Mouse (Mus musculus): ENCODE results near the gene Cyfip2.

- no peak for TF ChIP-seq POLR2A (IDR thresholded peaks at IDR 0.05; ENCODE audit: control insufficient read depth, extremely low read depth, insufficient read depth, low read length, poor library complexity)
- no peak for TF ChIP-seq CTCF (IDR thresholded peaks at IDR 0.05; ENCODE audit: borderline replicate concordance, control insufficient read depth, extremely low read depth, insufficient read depth, low read length, poor library complexity)
Measured at GRCm38 (mm10) chr11:46223575-46223974, 89.1 kb downstream of the Cyfip2 start.
